Comparison of ENCODE assay signal across 19 mouse cellular contexts in genomic region chr9:118545146-118545545, GRCm38 (mm10). TPM values are rescaled to one million over a fixed set of nuclear protein-coding genes. Genes with fewer than 3 reads are reported as not detected.
DNase-seq lines count a peak whose midpoint lies in the region; ATAC-seq and TF ChIP-seq lines count a peak whose summit lies in the region.
"Had no signal": no experiment of that assay in that cellular context is flagged by ENCODE, and none has a peak within 500 bp of the region (broad histone marks: within the 10 kb centered on the region; RNA-seq: fewer than 3 reads in every experiment).

No protein-coding gene starts in this region.

- H3K4me3 ChIP-seq in heart, embryonic 10.5 days, result no peak overlapping the region
- no peak overlapping the region for H3K4me3 ChIP-seq in heart, embryonic 14.5 days (ENCODE audit: control insufficient read depth in 1 of 2, insufficient read depth in 1 of 2, low read depth in 1 of 2, low read length in 2 of 2)
- no peak overlapping the region for H3K4me3 ChIP-seq in lung, embryonic 14.5 days (ENCODE audit: low read depth, low read length)
- H3K4me3 ChIP-seq in lung, adult 2 months (replicated peaks; ENCODE audit: extremely low read depth, low read depth, low read length), result no peak overlapping the region
- H3K4me3 ChIP-seq: embryonic facial prominence, embryonic 12.5 days; forebrain, embryonic 15.5 days; hindbrain, embryonic 15.5 days had no signal

- intact Hi-C loops in heart, postnatal 36 days (cut with DNase I), result no loop called here

- no peak overlapping the region for H3K27ac ChIP-seq in heart, embryonic 10.5 days
- peak overlapping the region; percentile 40 to 53 for H3K27ac ChIP-seq in heart, embryonic 14.5 days (replicated peaks in 1 of 2; ENCODE audit: control insufficient read depth in 1 of 2, insufficient read depth in 1 of 2, low read depth in 2 of 2, low read length in 2 of 2)
- no peak overlapping the region for H3K27ac ChIP-seq in lung, embryonic 14.5 days (ENCODE audit: low read depth)
- H3K27ac ChIP-seq: embryonic facial prominence, embryonic 12.5 days; forebrain, embryonic 15.5 days; hindbrain, embryonic 15.5 days had no signal

- H3K9me3 ChIP-seq in heart, embryonic 10.5 days, result no peaks in the 10 kb centered on the region
- H3K9me3 ChIP-seq in heart, embryonic 14.5 days (ENCODE audit: control insufficient read depth, low read length), result no peaks in the 10 kb centered on the region
- no peaks in the 10 kb centered on the region for H3K9me3 ChIP-seq in lung, embryonic 14.5 days (ENCODE audit: low read depth, low read length)
- H3K9me3 ChIP-seq: embryonic facial prominence, embryonic 12.5 days; forebrain, embryonic 15.5 days; hindbrain, embryonic 15.5 days had no signal

- no peak overlapping the region for H3K9ac ChIP-seq in heart, embryonic 14.5 days (ENCODE audit: low read length)
- H3K9ac ChIP-seq in lung, embryonic 14.5 days, result no peak overlapping the region
- H3K9ac ChIP-seq: embryonic facial prominence, embryonic 12.5 days; forebrain, embryonic 15.5 days; hindbrain, embryonic 15.5 days had no signal

- H3K4me1 ChIP-seq in heart, embryonic 10.5 days, result peaks cover 15% of the 10 kb centered on the region; the same call in 1 of the 2 replicates
- H3K4me1 ChIP-seq in heart, embryonic 14.5 days (ENCODE audit: control insufficient read depth in 2 of 2, insufficient read depth in 2 of 2, low read length in 2 of 2), result peaks cover 8 to 14% of the 10 kb centered on the region in 2 experiments
- no peaks in the 10 kb centered on the region for H3K4me1 ChIP-seq in lung, embryonic 14.5 days (ENCODE audit: insufficient read depth)
- H3K4me1 ChIP-seq in lung, adult 2 months (ENCODE audit: control insufficient read depth, insufficient read depth, low read length), result peaks cover 4% of the 10 kb centered on the region; the same call in 1 of the 2 replicates
- H3K4me1 ChIP-seq: embryonic facial prominence, embryonic 12.5 days; forebrain, embryonic 15.5 days; hindbrain, embryonic 15.5 days had no signal

- TF ChIP-seq CTCF in lung, embryonic 14.5 days (IDR thresholded peaks at IDR 0.05; ENCODE audit: low read depth), result no peak
- TF ChIP-seq CTCF in lung, adult 2 months (IDR thresholded peaks at IDR 0.05; ENCODE audit: insufficient read depth, low read length), result no peak

- ATAC-seq in heart, embryonic 14.5 days (ENCODE audit: insufficient number of reproducible peaks, insufficient read depth, low FRiP score, low read depth), result no peak
- ATAC-seq in lung, embryonic 14.5 days (ENCODE audit: insufficient read depth), result no peak
- ATAC-seq: activated CD4-positive, CD25-positive, alpha-beta regulatory T cell, adult 4 months; forebrain, embryonic 15.5 days; intestine, embryonic 16.5 days; Patski had no signal

- DNase-seq in heart, embryonic 10.5 days (ENCODE audit: low spot score), result peak; percentile 69
- DNase-seq in heart, postnatal 36 days, result no peak
- no peak for DNase-seq in heart, adult 9 months (ENCODE audit: low spot score in 2 of 2)
- peak; percentile 4 for DNase-seq in lung, embryonic 14.5 days
- no peak for DNase-seq in lung, adult 2 months
- DNase-seq: adrenal gland, postnatal 14 days; cerebellum, adult 11-12 months; cerebellum, adult 9-10 months; cerebellum, postnatal 25 days; gastrocnemius, postnatal 14 days; kidney, adult 2 months had no signal

- H3K36me3 ChIP-seq in heart, embryonic 10.5 days, result peaks cover 61% of the 10 kb centered on the region
- peaks cover 74% of the 10 kb centered on the region for H3K36me3 ChIP-seq in heart, embryonic 14.5 days (ENCODE audit: control insufficient read depth, insufficient read depth, low read length)
- H3K36me3 ChIP-seq in lung, embryonic 14.5 days (ENCODE audit: insufficient read depth), result peaks cover 63% of the 10 kb centered on the region

- 75% methylated on average over 6 of the region's 6 CpGs for WGBS in heart, embryonic 10.5 days
- 52% methylated on average over 6 of the region's 6 CpGs for WGBS in heart, embryonic 14.5 days
- 65% methylated on average over 6 of the region's 6 CpGs for WGBS in lung, embryonic 14.5 days
- WGBS in lung, adult 2 months, result 36% methylated on average over 6 of the region's 6 CpGs

- no peak for TF ChIP-seq POLR2A in lung, adult 2 months (IDR thresholded peaks at IDR 0.05; ENCODE audit: borderline replicate concordance, extremely low read depth, low read depth, low read length)

- H3K27me3 ChIP-seq in heart, embryonic 10.5 days (ENCODE audit: insufficient read depth, poor library complexity, severe bottlenecking), result no peaks in the 10 kb centered on the region
- H3K27me3 ChIP-seq in heart, embryonic 14.5 days (ENCODE audit: control insufficient read depth, insufficient read depth, low read length), result no peaks in the 10 kb centered on the region
- H3K27me3 ChIP-seq in lung, embryonic 14.5 days (ENCODE audit: insufficient read depth, low read length), result no peaks in the 10 kb centered on the region
- H3K27me3 ChIP-seq: CH12.LX; embryonic facial prominence, embryonic 12.5 days; forebrain, embryonic 15.5 days; hindbrain, embryonic 15.5 days; Patski had no signal

- no peak overlapping the region for H3K4me2 ChIP-seq in heart, embryonic 14.5 days (ENCODE audit: low read length)
- H3K4me2 ChIP-seq in lung, embryonic 14.5 days, result no peak overlapping the region
- H3K4me2 ChIP-seq: embryonic facial prominence, embryonic 12.5 days; forebrain, embryonic 15.5 days; hindbrain, embryonic 15.5 days had no signal

RNA-seq across cellular contexts. Expression of gene Golga4, which starts 39.1 kb away (rescaled TPM):
- 55.0 and 60.0 TPM in 2 replicates for polyA plus RNA-seq in heart, embryonic 10.5 days (2016; fragmentation: Nextera tagmentation; extraction: Ambion mirVana)
- total RNA-seq in heart, postnatal 36 days (2021), result 100 to 1,000 TPM; 303 to 350 TPM
- polyA plus RNA-seq in heart, embryonic 14.5 days (2014; fragmentation: Nextera tagmentation; extraction: Ambion mirVana), result 61.0 and 64.0 TPM in 2 replicates
- 44.1 and 53.3 TPM in 2 replicates for polyA plus RNA-seq in lung, embryonic 14.5 days (2014; fragmentation: Nextera tagmentation; extraction: Ambion mirVana)
- polyA plus RNA-seq in lung, adult 2 months (2012; rRNA removed), result 9.0 and 17.4 TPM in 2 replicates

Comparison
In these comparisons a context has a peak if more than half of its experiments do, and no peak if none do; other contexts are left out.
1. DNase-seq: peak in heart, embryonic 10.5 days (single experiment) and lung, embryonic 14.5 days (single experiment); none in heart, postnatal 36 days (0 of 2), heart, adult 9 months (0 of 2) and lung, adult 2 months (single experiment).
2. H3K27ac ChIP-seq: peak in heart, embryonic 14.5 days (2 of 2); none in heart, embryonic 10.5 days (single experiment) and lung, embryonic 14.5 days (single experiment).